Mouse (Mus musculus) limb, embryonic 14.5 days (tissue): ENCODE results near the gene Adamts9. TPM values are rescaled to one million over a fixed set of nuclear protein-coding genes. Genes with fewer than 3 reads are reported as not detected.

ENCODE experiments used
- ATAC-seq: fragments of 200-750 bp; cut with Nextera tagmentation; 2 replicates; pipeline ENCODE4 v1.8.0; 2017; ENCODE audit warnings: low read depth, moderate number of reproducible peaks, moderate TSS enrichment; ENCODE audit not compliant: low FRiP score
- DNase-seq: peaks from one replicate; pipeline ENCODE4 v3.0.0-alpha.2; 2015; ENCODE audit warnings: low spot score
- H3K27ac ChIP-seq: fragments of 300-500 bp; sonication (generic); replicated peaks from 2 replicates; pipeline ENCODE4 v1.5.1; 2014; ENCODE audit warnings: low read depth, mild to moderate bottlenecking, low read length, moderate library complexity, mixed read lengths
- H3K27me3 ChIP-seq: fragments of 300-500 bp; sonication (generic); 2 replicates; pipeline ENCODE4 v1.6.1; 2014; ENCODE audit warnings: low read length, mixed read lengths; ENCODE audit not compliant: control insufficient read depth, insufficient read depth
- H3K36me3 ChIP-seq: fragments of 300-500 bp; sonication (generic); 2 replicates; pipeline ENCODE4 v1.6.1; 2014; ENCODE audit warnings: mild to moderate bottlenecking, low read length, moderate library complexity, mixed read lengths; ENCODE audit not compliant: control insufficient read depth, insufficient read depth
- H3K4me1 ChIP-seq: fragments of 300-500 bp; sonication (generic); 2 replicates; pipeline ENCODE4 v1.6.1; 2014; ENCODE audit warnings: antibody characterized with exemption, low read length, mixed read lengths; ENCODE audit not compliant: control insufficient read depth, insufficient read depth
- H3K4me2 ChIP-seq: fragments of 300-500 bp; sonication (generic); replicated peaks from 2 replicates; pipeline ENCODE4 v1.6.1; 2014; ENCODE audit warnings: low read depth, mild to moderate bottlenecking, low read length, moderate library complexity; ENCODE audit not compliant: severe bottlenecking
- H3K4me3 ChIP-seq: fragments of 300-500 bp; sonication (generic); replicated peaks from 2 replicates; pipeline ENCODE4 v1.5.1; 2014; ENCODE audit warnings: low read length
- H3K9ac ChIP-seq: fragments of 300-500 bp; sonication (generic); 2 replicates; pipeline ENCODE4 v1.6.1; 2014; ENCODE audit warnings: mild to moderate bottlenecking, low read depth, low read length, moderate library complexity; ENCODE audit not compliant: severe bottlenecking
- H3K9me3 ChIP-seq: fragments of 300-500 bp; sonication (generic); 2 replicates; pipeline ENCODE4 v1.6.1; 2016; ENCODE audit warnings: low read length; ENCODE audit not compliant: control insufficient read depth
- POLR2A ChIP-seq: fragments of 200-500 bp; IDR thresholded peaks from 2 replicates; pipeline ENCODE4 v1.8.0; 2012; ENCODE audit warnings: inconsistent platforms, mild to moderate bottlenecking, moderate library complexity, borderline replicate concordance; ENCODE audit not compliant: insufficient read depth, insufficient read length; ENCODE audit errors: extremely low read depth
- WGBS: fragments of 180-500 bp; shearing (Covaris S2); extraction: QIAGEN DNeasy Blood & Tissue Kit; methylation state at CpG from one replicate; pipeline ENCODE4 v1.1.7; 2014; 5-methylcytosine and 5-hydroxymethylcytosine counted together
- polyA plus RNA-seq, 2 experiments: library from polyadenylated mRNA; depleted of rRNA in 1 of 2; stranded (reverse) in 1 of 2; unstranded in 1 of 2; fragments of >200 nt; fragmentation: Nextera tagmentation in 1 of 2; extraction: Ambion mirVana in 1 of 2; gene quantifications; 2 replicates each; pipeline versions ENCODE4 v1.2.1 to v1.2.3; 2012 to 2014

Gene Adamts9
- polyA plus RNA-seq, 2 experiments, result 8.9 to 21.2 TPM

DNA sequence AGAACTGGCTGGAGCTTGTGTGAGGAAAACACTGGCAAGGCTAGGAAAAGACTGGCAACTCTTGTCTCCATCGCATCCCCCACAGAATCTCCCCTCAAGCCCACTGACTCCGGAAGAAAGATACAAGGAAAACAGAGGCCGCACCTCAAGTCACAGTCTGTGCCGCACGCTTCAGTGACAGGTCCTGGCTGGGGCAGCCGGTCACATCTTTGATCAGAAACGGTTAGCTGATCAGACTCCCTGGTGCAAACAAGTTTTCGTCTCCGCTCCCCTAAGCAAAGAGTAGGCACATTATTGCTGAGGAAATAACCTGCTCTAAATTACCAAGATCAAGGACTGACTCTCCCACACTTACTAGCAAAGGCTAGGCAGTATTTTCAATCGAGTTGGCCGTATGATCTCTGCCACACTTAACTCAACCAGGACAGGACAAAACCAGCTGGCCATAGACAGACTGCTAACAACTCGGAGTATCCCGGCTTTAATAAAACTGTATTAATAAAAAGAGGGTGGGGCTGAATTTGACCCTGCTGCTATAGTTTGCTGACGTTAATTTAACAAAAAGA, 63.5 kb downstream of the Adamts9 start:
- H3K36me3 ChIP-seq, result peaks cover 57% of the 10 kb centered on the region
- 61% methylated on average over 14 of the region's 14 CpGs for WGBS
- H3K27me3 ChIP-seq, result no peaks in the 10 kb centered on the region
- no peak overlapping the region for H3K4me3 ChIP-seq
- TF ChIP-seq POLR2A, result no peak
- DNase-seq (no peak), ATAC-seq (no peak)
- H3K4me1 ChIP-seq, result peaks cover 14% of the 10 kb centered on the region
- no peak overlapping the region for H3K4me2 ChIP-seq
- H3K27ac ChIP-seq, result no peak overlapping the region
- no peak overlapping the region for H3K9ac ChIP-seq
- H3K9me3 ChIP-seq, result no peaks in the 10 kb centered on the region

DNA sequence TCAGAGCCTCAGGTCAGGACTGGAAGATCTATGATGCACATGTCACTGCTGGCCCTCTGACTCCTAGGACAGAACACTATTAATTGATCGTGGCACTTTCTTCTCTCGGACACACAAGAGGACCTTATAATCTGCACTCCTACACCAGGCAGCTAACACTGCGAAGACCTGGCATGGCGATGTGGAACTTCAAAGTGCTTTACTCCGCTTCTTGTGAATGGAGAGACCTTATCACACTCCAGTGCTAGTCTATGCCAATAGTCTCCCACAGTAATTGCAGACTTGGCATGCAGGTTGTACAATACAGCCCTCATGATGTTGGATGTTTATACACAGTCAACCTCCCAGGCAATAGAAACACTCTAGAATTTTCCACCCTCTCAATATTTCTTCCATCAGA, 64.5 kb downstream of the Adamts9 start:
- no peak for ATAC-seq
- H3K4me1 ChIP-seq, result peaks cover 14% of the 10 kb centered on the region
- H3K36me3 ChIP-seq, result peaks cover 58% of the 10 kb centered on the region
- no peak for DNase-seq
- no peaks in the 10 kb centered on the region for H3K9me3 ChIP-seq
- H3K27ac ChIP-seq, result no peak overlapping the region
- WGBS, result 89% methylated on average over 5 of the region's 5 CpGs
- H3K4me3 ChIP-seq, result no peak overlapping the region
- H3K9ac ChIP-seq, result no peak overlapping the region
- no peaks in the 10 kb centered on the region for H3K27me3 ChIP-seq
- TF ChIP-seq POLR2A, result no peak
- no peak overlapping the region for H3K4me2 ChIP-seq

DNA sequence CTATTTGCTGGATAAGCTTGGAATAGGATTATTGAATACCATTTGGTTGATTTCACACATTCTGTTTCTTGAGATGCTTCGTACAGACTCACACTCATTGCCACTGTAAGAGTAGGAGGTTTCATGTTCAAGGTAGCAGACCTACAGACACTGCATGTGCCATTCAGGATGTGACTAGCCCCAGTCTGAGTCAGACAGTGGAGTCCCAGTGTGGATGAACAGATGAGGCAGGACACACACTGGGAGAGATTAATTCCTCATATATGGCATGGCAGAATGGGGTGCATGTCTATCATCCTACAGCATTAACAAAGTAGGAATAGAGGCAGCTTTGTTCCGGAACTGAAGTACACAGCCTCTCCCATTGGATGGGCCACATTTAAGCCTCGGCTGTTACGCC, 66.1 kb downstream of the Adamts9 start:
- 96% methylated on average over 4 of the region's 4 CpGs for WGBS
- Histone ChIP-seq H3K9ac (no peak overlapping the region), H3K4me2 (no peak overlapping the region), H3K4me1 (peaks cover 10% of the 10 kb centered on the region; the same call in 1 of the 2 replicates), H3K27me3 (no peaks in the 10 kb centered on the region), H3K9me3 (no peaks in the 10 kb centered on the region), H3K36me3 (peaks cover 60% of the 10 kb centered on the region), H3K27ac (no peak overlapping the region), H3K4me3 (no peak overlapping the region)
- TF ChIP-seq POLR2A, result no peak
- DNase-seq, result no peak
- no peak for ATAC-seq

DNA sequence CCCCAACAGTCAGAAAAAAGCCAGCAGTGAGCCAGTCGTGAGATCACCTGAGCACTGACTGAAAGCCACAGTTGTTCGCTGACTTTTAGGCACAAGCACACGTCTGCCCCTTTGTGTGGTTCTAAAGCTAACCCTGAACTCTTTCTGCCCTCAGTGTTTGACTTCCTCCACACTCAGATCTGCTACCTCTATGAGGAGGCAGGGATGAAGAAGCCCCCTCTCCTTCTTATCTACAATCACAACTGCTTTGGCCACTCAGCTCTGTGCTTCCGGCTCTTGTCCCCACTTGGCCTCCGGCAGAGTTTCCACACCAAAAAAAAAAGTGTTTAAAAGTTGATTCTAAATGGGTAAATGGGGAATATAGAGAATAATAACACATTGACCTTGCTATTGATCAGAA, 67.2 kb downstream of the Adamts9 start:
- Histone ChIP-seq H3K9me3 (no peaks in the 10 kb centered on the region), H3K4me3 (no peak overlapping the region), H3K4me2 (no peak overlapping the region), H3K27ac (no peak overlapping the region), H3K9ac (no peak overlapping the region), H3K27me3 (no peaks in the 10 kb centered on the region), H3K36me3 (peaks cover 68% of the 10 kb centered on the region), H3K4me1 (peaks cover 7% of the 10 kb centered on the region; the same call in 1 of the 2 replicates)
- ATAC-seq, result no peak
- DNase-seq, result no peak
- WGBS, result 87% methylated on average over 5 of the region's 5 CpGs
- no peak for TF ChIP-seq POLR2A

DNA sequence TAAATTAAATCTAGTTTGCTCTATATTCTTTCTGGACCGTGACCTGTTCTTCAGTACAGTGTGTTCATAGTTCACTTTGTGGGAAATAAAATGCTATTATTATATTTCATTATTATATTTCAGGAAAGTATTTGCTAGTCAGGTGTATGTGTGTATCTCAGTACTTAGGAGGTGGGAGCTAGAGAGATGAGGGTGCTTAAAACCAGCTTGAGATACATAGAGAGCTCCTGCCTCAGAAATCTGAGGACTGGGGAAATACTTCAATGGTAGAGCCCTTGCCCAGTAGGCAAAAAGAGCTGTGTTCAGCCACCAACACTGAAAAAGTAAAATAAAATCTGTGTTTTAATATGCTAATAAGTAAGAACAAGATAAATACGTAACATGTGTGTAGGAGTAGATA, 68.0 kb downstream of the Adamts9 start:
- no peaks in the 10 kb centered on the region for H3K27me3 ChIP-seq
- TF ChIP-seq POLR2A, result no peak
- H3K4me1 ChIP-seq, result peaks cover 5% of the 10 kb centered on the region
- H3K9me3 ChIP-seq, result no peaks in the 10 kb centered on the region
- no peak for ATAC-seq
- DNase-seq, result no peak
- peaks cover 62% of the 10 kb centered on the region for H3K36me3 ChIP-seq
- H3K9ac ChIP-seq, result no peak overlapping the region
- H3K4me3 ChIP-seq, result no peak overlapping the region
- 87% methylated on average over 2 of the region's 2 CpGs for WGBS
- H3K4me2 ChIP-seq, result no peak overlapping the region
- no peak overlapping the region for H3K27ac ChIP-seq

DNA sequence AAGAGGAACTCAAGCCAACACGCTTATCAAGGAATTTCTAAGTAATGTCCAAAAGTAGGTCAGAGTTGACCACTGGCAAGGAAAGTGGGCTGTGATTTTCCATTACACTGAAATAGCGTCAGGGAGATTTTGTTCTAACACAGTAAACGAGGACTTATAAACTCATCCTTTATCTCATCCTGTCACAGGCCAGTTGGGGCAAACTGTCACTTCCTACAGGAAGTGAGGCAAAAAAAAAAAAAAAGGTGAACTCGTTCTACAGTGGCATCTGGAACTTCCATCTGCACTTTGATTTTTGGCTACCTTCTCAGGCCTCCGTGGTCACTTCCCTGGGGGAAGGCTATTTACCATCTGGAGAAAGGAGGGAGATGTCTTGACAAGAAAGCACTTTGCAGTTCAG, 68.4 kb downstream of the Adamts9 start:
- H3K27me3 ChIP-seq, result no peaks in the 10 kb centered on the region
- H3K27ac ChIP-seq, result no peak overlapping the region
- no peaks in the 10 kb centered on the region for H3K9me3 ChIP-seq
- no peak overlapping the region for H3K4me2 ChIP-seq
- TF ChIP-seq POLR2A, result no peak
- H3K4me3 ChIP-seq, result no peak overlapping the region
- ATAC-seq, result no peak
- H3K9ac ChIP-seq, result no peak overlapping the region
- 59% methylated on average over 5 of the region's 5 CpGs for WGBS
- no peak for DNase-seq
- peaks cover 66% of the 10 kb centered on the region for H3K36me3 ChIP-seq
- H3K4me1 ChIP-seq, result peaks cover 6% of the 10 kb centered on the region
